Mouse (Mus musculus) thymus, postnatal 36 days (tissue): ENCODE measurements around the gene Gm28048.

Experiments used
- DNase-seq, 2 experiments: peaks; one replicate each; pipeline ENCODE4 v3.0.0; 2022; ENCODE audit warnings: mixed read lengths in 2 of 2

Gm28048 gene

GRCm38 (mm10) chr11:22792149-22792548 lies 189.7 kb downstream of the Gm28048 start:
- no peak for DNase-seq

- no peak for DNase-seq
Measured at GRCm38 (mm10) chr11:22791726-22792125, 190.2 kb downstream of the Gm28048 start.

DNA sequence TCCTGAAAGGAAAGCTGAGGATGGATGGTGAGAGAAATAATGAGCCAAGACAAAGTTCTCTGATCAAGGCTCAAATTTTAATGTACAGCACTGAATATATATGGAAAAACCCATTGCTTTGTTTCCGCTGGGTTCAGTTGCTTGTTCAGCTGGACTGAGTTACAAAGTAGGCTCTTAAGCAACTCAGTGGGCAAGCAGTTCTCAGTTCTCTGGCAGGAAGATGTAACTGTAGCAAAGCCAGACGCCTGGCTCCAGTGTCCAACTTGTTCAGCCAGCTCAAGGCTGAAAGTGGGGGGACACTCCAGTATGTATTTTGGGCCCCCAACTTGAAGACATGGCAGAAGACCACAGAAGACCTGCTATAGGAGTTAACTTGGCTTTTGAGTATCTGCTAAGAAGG lies 194.1 kb downstream of the Gm28048 start:
- no peak for DNase-seq
